Mouse (Mus musculus): ENCODE data around the gene Tmem260.

GRCm38 (mm10) chr14:48406086-48406485 lies 39.8 kb upstream of the Tmem260 start:
- TF ChIP-seq CTCF (IDR thresholded peaks at IDR 0.05; ENCODE audit: borderline replicate concordance, extremely low read depth, insufficient read depth, insufficient read length) (no peak), POLR2A (IDR thresholded peaks at IDR 0.05; ENCODE audit: borderline replicate concordance, extremely low read depth, insufficient read depth, insufficient read length, poor library complexity, severe bottlenecking) (no peak)

Data from brain, embryonic 14.5 days (tissue).